Mouse (Mus musculus): ENCODE measurements at regions not wholly inside any gene's neighbourhood (a gene's known extent, or its start where the extent isn't known, plus 50 kb on each side); places are given as distances from the start of the nearest gene placed in this dataset.

GRCm38 (mm10) chr6:127341604-127342003, 105.0 kb upstream of the Parp11 start:
- no peak for DNase-seq (ENCODE audit: low spot score in 2 of 2)

- no peak for DNase-seq (ENCODE audit: low spot score in 2 of 2)
These were observed 97.8 kb upstream of the Parp11 start for GRCm38 (mm10) chr6:127348770-127349409.

- no peak for DNase-seq (ENCODE audit: low spot score in 2 of 2)
These were observed 97.0 kb upstream of the Parp11 start for GRCm38 (mm10) chr6:127349479-127350110.

- no peak for DNase-seq (ENCODE audit: low spot score in 2 of 2)
These were observed 94.9 kb upstream of the Parp11 start for GRCm38 (mm10) chr6:127351691-127352090.

- DNase-seq (ENCODE audit: low spot score in 2 of 2): no peak
These were observed 91.5 kb upstream of the Parp11 start for GRCm38 (mm10) chr6:127355112-127355511.

GRCm38 (mm10) chr6:127356442-127356841, 90.2 kb upstream of the Parp11 start:
- no peak for DNase-seq (ENCODE audit: low spot score in 2 of 2)

- DNase-seq (ENCODE audit: low spot score in 2 of 2): no peak
These were observed 87.8 kb upstream of the Parp11 start for GRCm38 (mm10) chr6:127358805-127359204.

- peak; percentile 36 to 52 for DNase-seq (ENCODE audit: low spot score in 2 of 2)
These were observed 87.2 kb upstream of the Parp11 start for GRCm38 (mm10) chr6:127359391-127359874.

GRCm38 (mm10) chr6:127362166-127362565, 84.5 kb upstream of the Parp11 start:
- DNase-seq (ENCODE audit: low spot score in 2 of 2): no peak

GRCm38 (mm10) chr6:127362966-127363752, 83.5 kb upstream of the Parp11 start:
- no peak for DNase-seq (ENCODE audit: low spot score in 2 of 2)

GRCm38 (mm10) chr6:127363871-127364590, 82.6 kb upstream of the Parp11 start:
- DNase-seq (ENCODE audit: low spot score in 2 of 2): no peak

- no peak for DNase-seq (ENCODE audit: low spot score in 2 of 2)
These were observed 82.0 kb upstream of the Parp11 start for GRCm38 (mm10) chr6:127364591-127365187.

GRCm38 (mm10) chr6:127365246-127365645, 81.4 kb upstream of the Parp11 start:
- no peak for DNase-seq (ENCODE audit: low spot score in 2 of 2)

GRCm38 (mm10) chr6:127365651-127366050, 81.0 kb upstream of the Parp11 start:
- no peak for DNase-seq (ENCODE audit: low spot score in 2 of 2)

- no peak for DNase-seq (ENCODE audit: low spot score in 2 of 2)
These were observed 73.6 kb upstream of the Parp11 start for GRCm38 (mm10) chr6:127373052-127373451.

- no peak for DNase-seq (ENCODE audit: low spot score in 2 of 2)
These were observed 72.7 kb upstream of the Parp11 start for GRCm38 (mm10) chr6:127373797-127374463.

- no peak for DNase-seq (ENCODE audit: low spot score in 2 of 2)
These were observed 72.0 kb upstream of the Parp11 start for GRCm38 (mm10) chr6:127374464-127375143.

- no peak for DNase-seq (ENCODE audit: low spot score in 2 of 2)
These were observed 71.5 kb upstream of the Parp11 start for GRCm38 (mm10) chr6:127375144-127375529.

GRCm38 (mm10) chr6:127375711-127376199, 70.9 kb upstream of the Parp11 start:
- DNase-seq (ENCODE audit: low spot score in 2 of 2): no peak

GRCm38 (mm10) chr6:127378701-127379100, 67.9 kb upstream of the Parp11 start:
- no peak for DNase-seq (ENCODE audit: low spot score in 2 of 2)

Measured in right cerebral cortex, postnatal 36 days (tissue).